19 mouse cellular contexts compared by ENCODE assay signal in the genomic region with DNA sequence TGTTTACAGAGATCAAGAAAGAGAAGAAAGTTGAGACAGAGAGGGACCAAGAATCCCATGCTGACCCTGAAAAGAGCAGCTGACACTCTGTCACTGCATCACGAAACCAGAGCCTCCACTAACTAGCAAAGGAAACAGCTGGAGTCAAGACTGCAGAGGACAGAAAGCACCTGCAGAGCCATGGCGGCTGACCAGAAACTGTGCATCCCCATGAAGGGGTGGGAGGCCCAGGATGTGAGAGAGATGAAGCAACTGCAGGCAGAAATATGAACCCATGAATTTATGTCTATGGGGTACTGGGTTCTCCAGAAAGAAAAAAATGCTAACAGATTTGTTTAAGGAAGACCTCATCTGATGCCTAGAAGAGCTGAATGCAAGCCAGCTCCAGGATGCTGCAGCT.
DNase-seq lines count a peak whose midpoint lies in the region; ATAC-seq and TF ChIP-seq lines count a peak whose summit lies in the region.
"Had no signal": no experiment of that assay in that cellular context is flagged by ENCODE, and none has a peak within 500 bp of the region (broad histone marks: within the 10 kb centered on the region; RNA-seq: fewer than 3 reads in every experiment).

No protein-coding gene starts in this region.

- H3K27ac ChIP-seq in embryonic facial prominence, embryonic 14.5 days (replicated peaks; ENCODE audit: low read depth, low read length) = no peak overlapping the region
- no peak overlapping the region for H3K27ac ChIP-seq in embryonic facial prominence, embryonic 10.5 days (replicated peaks)
- no peak overlapping the region for H3K27ac ChIP-seq in lung, embryonic 14.5 days (ENCODE audit: low read depth)
- H3K27ac ChIP-seq: forebrain, embryonic 15.5 days; heart, adult 2 months; heart, embryonic 15.5 days; hindbrain, embryonic 13.5 days had no signal

- H3K27me3 ChIP-seq in embryonic facial prominence, embryonic 14.5 days (replicated peaks; ENCODE audit: control insufficient read depth, insufficient read depth, low read length) = no peaks in the 10 kb centered on the region
- H3K27me3 ChIP-seq in embryonic facial prominence, embryonic 10.5 days (replicated peaks; ENCODE audit: low read depth, poor library complexity, severe bottlenecking) = no peaks in the 10 kb centered on the region
- H3K27me3 ChIP-seq in lung, embryonic 14.5 days (ENCODE audit: insufficient read depth, low read length) = no peaks in the 10 kb centered on the region
- H3K27me3 ChIP-seq: forebrain, embryonic 15.5 days; heart, embryonic 15.5 days; hindbrain, embryonic 13.5 days had no signal

- H3K4me3 ChIP-seq in embryonic facial prominence, embryonic 14.5 days (ENCODE audit: low read depth, low read length) = no peak overlapping the region
- H3K4me3 ChIP-seq in embryonic facial prominence, embryonic 10.5 days = no peak overlapping the region
- no peak overlapping the region for H3K4me3 ChIP-seq in lung, embryonic 14.5 days (ENCODE audit: low read depth, low read length)
- H3K4me3 ChIP-seq in lung, adult 2 months (replicated peaks; ENCODE audit: extremely low read depth, low read depth, low read length) = no peak overlapping the region
- H3K4me3 ChIP-seq: forebrain, embryonic 15.5 days; heart, adult 2 months; heart, embryonic 15.5 days; hindbrain, embryonic 13.5 days had no signal

- H3K9me3 ChIP-seq in embryonic facial prominence, embryonic 14.5 days (ENCODE audit: control insufficient read depth, low read length) = no peaks in the 10 kb centered on the region
- no peaks in the 10 kb centered on the region for H3K9me3 ChIP-seq in embryonic facial prominence, embryonic 10.5 days
- H3K9me3 ChIP-seq in lung, embryonic 14.5 days (ENCODE audit: low read depth, low read length) = 0 out of 2 replicates have a peak, but pooled peaks cover 3% of the 10 kb centered on the region
- H3K9me3 ChIP-seq: forebrain, embryonic 15.5 days; heart, embryonic 15.5 days had no signal

- 30% methylated on average over 2 of the region's 2 CpGs for WGBS in embryonic facial prominence, embryonic 14.5 days
- WGBS in embryonic facial prominence, embryonic 10.5 days = 46% methylated on average over 2 of the region's 2 CpGs
- 16% methylated on average over 2 of the region's 2 CpGs for WGBS in lung, embryonic 14.5 days
- 33% methylated on average over 2 of the region's 2 CpGs for WGBS in lung, adult 2 months

- DNase-seq in embryonic facial prominence, embryonic 14.5 days (ENCODE audit: low spot score) = no peak
- no peak for DNase-seq in embryonic facial prominence, embryonic 10.5 days (ENCODE audit: low spot score)
- peak; percentile 68 for DNase-seq in lung, embryonic 14.5 days
- no peak for DNase-seq in lung, adult 2 months
- peak; percentile 10 for DNase-seq in lung, postnatal 10 days
- DNase-seq in lung, postnatal 36 days = no peak
- peak; percentile 1 for DNase-seq in thymus, postnatal 25 days
- DNase-seq in thymus, adult 18-20 months = no peak
- DNase-seq: adrenal gland, postnatal 10 days; cerebellum, adult 11-12 months; cerebellum, adult 9-11 months; cerebellum, postnatal 36 days; gastrocnemius, postnatal 14 days; heart, adult 2 months; heart, postnatal 14 days had no signal

- no peak overlapping the region for H3K9ac ChIP-seq in embryonic facial prominence, embryonic 14.5 days (ENCODE audit: low read depth, low read length)
- H3K9ac ChIP-seq in lung, embryonic 14.5 days = no peak overlapping the region
- H3K9ac ChIP-seq: forebrain, embryonic 15.5 days; heart, embryonic 15.5 days; hindbrain, embryonic 13.5 days had no signal

- H3K36me3 ChIP-seq in embryonic facial prominence, embryonic 14.5 days (ENCODE audit: control insufficient read depth, insufficient read depth, low read length) = no peaks in the 10 kb centered on the region
- H3K36me3 ChIP-seq in embryonic facial prominence, embryonic 10.5 days (replicated peaks) = no peaks in the 10 kb centered on the region
- no peaks in the 10 kb centered on the region for H3K36me3 ChIP-seq in lung, embryonic 14.5 days (ENCODE audit: insufficient read depth)
- H3K36me3 ChIP-seq: forebrain, embryonic 15.5 days; heart, embryonic 15.5 days; hindbrain, embryonic 13.5 days had no signal

- no peak overlapping the region for H3K4me2 ChIP-seq in embryonic facial prominence, embryonic 14.5 days (ENCODE audit: low read depth, low read length)
- no peak overlapping the region for H3K4me2 ChIP-seq in lung, embryonic 14.5 days
- H3K4me2 ChIP-seq: forebrain, embryonic 15.5 days; heart, embryonic 11.5 days; heart, embryonic 15.5 days; hindbrain, embryonic 13.5 days had no signal

- ATAC-seq in embryonic facial prominence, embryonic 14.5 days (ENCODE audit: low read depth) = peak; percentile 26; the same call in 1 of the 2 replicates
- ATAC-seq in lung, embryonic 14.5 days (ENCODE audit: insufficient read depth) = peak; percentile 75
- ATAC-seq: forebrain, embryonic 15.5 days had no signal

- TF ChIP-seq POLR2A in lung, adult 2 months (IDR thresholded peaks at IDR 0.05; ENCODE audit: borderline replicate concordance, extremely low read depth, low read depth, low read length) = no peak

- no peaks in the 10 kb centered on the region for H3K4me1 ChIP-seq in embryonic facial prominence, embryonic 14.5 days (ENCODE audit: control insufficient read depth, insufficient read depth, low read length)
- no peaks in the 10 kb centered on the region for H3K4me1 ChIP-seq in embryonic facial prominence, embryonic 10.5 days
- H3K4me1 ChIP-seq in lung, embryonic 14.5 days (ENCODE audit: insufficient read depth) = no peaks in the 10 kb centered on the region
- no peaks in the 10 kb centered on the region for H3K4me1 ChIP-seq in lung, adult 2 months (ENCODE audit: control insufficient read depth, insufficient read depth, low read length)
- H3K4me1 ChIP-seq: forebrain, embryonic 15.5 days; heart, embryonic 15.5 days had no signal

- no peak for TF ChIP-seq CTCF in lung, embryonic 14.5 days (IDR thresholded peaks at IDR 0.05; ENCODE audit: low read depth)
- no peak for TF ChIP-seq CTCF in lung, adult 2 months (IDR thresholded peaks at IDR 0.05; ENCODE audit: insufficient read depth, low read length)

Comparison
In these comparisons a context has a peak if more than half of its experiments do, and no peak if none do; other contexts are left out.
1. DNase-seq: peak in lung, embryonic 14.5 days (single experiment), lung, postnatal 10 days (single experiment) and thymus, postnatal 25 days (single experiment); none in embryonic facial prominence, embryonic 14.5 days (single experiment), embryonic facial prominence, embryonic 10.5 days (single experiment), lung, adult 2 months (single experiment), lung, postnatal 36 days (single experiment) and thymus, adult 18-20 months (0 of 2).